Mouse (Mus musculus) kidney, postnatal 10 days (tissue): Measurements from ENCODE around the gene Rps3.
A peak's percentile ranks its signal among the peaks of the same experiment; 100 is the strongest.
"Not testable (repeated sequence)": the region's sequence is repeated elsewhere in the genome, so short reads cannot be mapped to it uniquely, and the experiment has no call there.

Experiments used
- DNase-seq: peaks from one replicate; pipeline ENCODE4 v3.0.0; 2021; ENCODE audit warnings: mixed read lengths

Gene Rps3

DNA sequence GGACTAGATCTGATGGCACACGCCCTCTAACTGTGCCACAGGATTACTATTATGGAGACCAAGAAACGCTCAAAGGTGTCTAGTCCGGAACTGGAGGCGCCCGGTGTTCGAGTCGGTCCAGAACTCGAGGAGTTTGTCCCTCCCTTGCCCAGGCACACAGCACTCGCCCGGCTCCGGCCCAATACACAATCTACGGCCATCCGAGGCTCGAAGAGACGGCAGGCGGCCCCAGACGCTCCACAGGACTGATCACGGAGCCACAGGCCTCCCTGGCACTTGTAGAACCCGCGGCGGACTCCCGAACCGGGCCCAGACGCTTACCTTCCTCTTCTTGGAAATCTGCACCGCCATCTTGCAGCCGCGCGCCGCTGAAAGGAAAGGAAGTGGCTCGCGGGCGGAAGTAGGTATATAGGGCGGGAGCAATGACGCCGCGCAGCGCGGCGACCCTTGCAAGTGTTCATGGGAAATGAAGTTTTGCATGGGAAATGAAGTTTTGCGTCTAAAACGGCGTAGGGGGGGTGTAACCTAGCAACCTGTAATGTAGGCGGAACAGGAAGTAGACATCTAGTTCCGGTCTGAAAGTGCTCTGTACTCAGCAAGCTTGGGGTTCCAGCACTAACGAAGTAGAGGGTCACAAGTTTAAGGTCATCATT, at the start of gene Rps3:
TSS of gene Rps3 (minus strand) at position 468 of the 653 bp plus-strand sequence.
- peak; percentile 96 for DNase-seq

DNA sequence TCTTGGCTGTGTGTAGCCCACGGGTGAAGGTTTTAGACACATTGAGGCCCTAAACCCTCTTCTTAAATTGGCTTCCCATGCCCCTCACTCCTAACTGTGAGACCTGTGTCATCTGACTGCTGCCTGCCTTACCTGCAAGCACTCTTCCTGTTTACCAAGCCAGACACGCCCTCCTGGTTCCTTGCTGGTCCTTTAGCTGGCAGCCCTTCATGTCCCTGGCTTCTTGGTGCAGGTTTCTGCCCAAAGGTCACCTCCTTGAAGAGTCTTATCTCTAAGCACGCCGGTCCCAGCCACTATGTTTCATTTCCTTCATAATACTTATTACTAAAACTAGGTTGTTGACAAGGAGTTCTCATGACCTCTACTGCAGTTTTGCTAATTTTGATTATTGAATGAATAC, 49.0 kb upstream of the Rps3 start:
- no peak for DNase-seq

DNA sequence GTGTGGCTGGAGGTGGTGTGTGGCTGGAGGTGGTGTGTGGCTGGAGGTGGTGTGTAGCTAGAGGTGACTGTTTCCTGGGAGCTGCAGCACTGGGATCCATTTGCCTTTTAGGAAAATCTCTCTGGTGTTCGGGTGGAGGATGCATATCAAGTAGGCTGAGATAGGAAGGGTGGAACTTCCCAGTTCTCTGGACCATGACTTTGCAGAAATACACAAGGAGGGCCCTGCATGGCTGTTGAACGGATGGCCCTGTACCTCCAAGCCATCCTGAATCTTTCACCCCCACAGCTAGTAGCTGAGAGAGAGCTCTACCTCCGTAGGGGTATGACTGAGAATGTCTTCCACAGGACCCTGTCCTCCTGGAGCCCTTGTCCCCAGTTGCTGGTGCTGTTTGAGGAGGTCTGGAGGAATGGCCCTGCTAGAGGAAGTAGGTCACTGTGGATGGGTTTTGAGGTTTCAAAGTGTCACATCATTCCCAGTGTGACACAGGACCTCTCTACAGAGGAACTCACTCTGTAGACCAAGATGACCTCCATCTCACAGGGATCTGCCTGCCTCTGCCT, 48.0 kb upstream of the Rps3 start:
- DNase-seq: no peak

DNA sequence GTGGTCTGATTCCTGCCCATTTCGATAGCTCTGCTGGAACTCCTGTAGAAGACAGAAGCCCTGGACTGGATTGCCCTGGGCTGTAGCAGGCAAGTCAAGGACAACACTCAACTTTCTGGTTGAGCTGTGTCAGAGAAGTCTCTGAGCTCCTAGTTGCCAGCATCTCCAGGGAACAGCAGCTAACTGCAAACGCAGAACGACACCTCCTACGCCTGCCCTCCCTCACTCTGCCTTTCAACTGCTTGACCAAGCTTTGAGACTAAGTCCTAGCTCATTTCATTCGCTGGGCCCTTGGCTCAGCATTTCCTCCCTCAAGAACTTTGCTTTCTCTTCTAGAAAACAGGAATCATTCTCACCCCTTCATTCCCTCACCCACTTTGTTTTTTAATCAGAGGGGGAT, 45.9 kb upstream of the Rps3 start:
- no peak for DNase-seq

DNA sequence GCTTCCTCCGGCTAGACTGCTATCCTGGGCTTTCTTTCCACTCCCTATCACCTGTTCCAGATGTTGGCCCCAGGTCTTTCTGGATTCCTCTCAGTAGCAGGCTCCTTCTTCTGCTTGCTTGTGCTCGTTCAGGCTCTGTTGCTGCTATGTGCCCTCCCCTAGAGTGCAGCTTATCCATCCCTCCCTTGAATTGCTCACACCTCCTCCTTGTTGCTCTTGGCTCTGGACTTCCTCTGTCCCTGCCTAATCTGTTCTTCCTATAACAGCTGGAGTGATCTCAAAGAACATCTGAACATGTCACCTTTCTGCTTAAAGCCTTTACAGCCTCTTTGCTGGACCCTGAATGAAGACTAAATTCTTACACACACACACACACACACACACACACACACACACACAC, 45.0 kb upstream of the Rps3 start:
- DNase-seq: no peak

DNA sequence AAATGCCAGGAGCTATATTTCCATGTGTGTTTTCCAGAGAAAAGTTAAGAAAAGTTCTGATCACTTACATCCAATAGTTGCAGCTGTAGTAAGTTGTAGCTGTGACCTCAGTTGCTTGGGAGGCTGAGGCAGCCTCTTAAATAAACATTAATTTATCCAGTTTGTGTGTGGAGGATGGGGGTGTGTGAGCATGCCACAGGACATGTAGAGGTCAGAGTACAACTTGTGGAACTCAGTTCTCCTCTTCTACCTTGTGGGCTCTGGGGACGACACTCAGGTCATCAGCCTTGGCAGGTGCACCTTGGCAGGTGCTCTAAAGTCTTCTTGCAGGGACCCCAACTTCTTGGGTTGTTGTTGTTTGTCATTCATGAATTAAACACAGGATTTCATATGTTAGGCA, 40.3 kb upstream of the Rps3 start:
- no peak for DNase-seq

DNA sequence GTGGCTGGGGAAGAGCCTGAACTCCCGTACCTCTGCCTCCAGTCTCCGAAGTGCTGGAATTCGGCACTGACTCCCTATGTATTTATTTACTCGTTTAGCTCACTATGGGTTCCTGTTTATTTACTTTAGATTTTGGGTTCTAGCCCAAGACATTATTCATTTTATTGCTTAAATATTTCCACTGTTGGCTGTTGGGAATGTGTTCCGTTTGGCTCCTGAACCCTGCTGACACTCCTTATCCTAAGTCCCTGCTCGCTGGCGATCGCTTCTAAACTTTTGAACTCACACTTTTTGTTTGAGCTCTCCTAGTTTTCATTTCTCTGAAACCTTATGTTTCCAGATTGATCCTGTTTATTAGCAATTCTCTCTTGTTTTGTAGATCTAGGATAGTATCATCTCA, 39.6 kb upstream of the Rps3 start:
- DNase-seq: no peak

DNA sequence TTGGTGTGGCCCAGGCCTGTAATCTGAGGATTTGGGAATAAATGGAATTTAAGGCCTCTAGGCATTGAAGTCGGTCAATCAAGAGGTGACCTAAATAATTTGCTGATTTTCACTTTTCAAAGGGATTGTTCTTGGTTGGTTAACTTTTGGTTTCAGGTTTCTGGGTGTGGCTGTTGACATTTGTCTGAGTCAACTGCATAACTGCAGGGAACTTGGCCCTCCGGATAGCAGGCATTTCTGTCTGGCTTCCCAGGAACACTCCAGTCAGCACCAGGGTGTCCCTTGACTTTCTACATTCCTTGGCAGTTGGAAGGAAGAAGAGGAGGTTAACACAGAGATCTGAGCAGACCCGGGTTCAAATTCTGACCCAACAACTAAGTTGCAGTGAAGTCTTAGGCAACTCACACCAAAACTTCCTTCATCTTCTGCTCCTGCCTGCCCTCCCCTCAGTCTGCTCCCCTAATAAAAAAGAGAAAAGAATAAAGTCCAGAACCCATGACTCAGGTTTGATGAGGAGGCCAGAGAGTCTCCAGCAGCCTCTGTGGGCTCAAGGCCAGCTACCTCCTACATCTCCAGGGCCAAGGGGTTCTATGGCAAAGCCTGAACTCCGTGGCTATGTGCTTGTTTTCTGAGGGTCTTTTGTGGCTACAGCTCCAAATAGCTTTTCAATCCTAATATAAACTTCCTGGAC, 35.6 kb upstream of the Rps3 start:
- no peak for DNase-seq

DNA sequence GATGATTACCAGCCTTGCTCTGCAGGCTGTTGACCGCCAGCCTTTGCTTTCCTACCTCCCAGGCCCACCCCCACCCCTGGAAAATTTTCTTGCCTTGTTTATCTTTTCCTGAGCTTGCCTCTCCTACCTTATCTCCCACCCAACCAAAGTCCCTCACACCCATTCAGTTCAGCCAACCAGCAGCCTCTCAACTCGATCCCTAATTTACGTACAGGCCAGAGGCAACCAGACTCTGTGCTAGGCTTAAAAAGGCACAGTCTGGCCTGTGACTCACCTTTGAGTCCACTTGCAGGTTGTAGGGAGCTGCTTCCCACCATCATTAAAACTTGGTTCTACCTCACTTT, 33.2 kb upstream of the Rps3 start:
- DNase-seq: no peak

DNA sequence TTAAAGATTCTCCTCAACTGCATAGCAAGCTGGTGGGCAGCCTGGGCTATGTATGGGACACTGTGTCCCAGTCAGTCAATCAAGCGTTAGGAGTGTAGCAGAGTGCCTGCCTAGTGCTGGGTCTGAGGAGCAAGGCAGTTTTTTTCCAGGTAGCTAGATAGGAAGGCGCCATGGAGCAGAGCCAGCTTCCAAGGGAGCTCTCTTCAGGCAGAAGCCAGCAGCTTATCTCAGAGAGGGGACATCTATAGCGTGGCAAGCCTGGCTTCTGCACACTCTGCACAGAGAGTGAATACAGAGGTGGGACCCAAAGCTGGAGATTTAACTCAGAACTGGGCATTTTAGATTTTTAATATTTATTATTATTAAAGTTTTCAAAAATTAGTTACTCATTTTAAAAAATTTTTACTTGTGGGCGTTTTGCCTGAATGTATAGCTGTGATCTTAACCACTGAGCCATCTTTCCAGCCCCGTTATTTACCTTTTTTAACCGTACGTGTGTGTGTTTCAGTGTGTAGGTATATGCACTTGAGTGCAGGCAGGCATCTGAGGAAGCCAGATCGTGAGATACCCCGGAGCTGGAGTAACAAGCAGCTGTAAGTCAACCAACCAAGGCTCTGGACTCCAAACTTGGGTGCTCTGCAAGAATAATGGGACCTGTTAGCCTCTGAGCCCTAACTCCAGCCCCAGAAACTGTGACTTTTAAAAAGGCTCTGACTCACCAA, 32.7 kb upstream of the Rps3 start:
- no peak for DNase-seq

DNA sequence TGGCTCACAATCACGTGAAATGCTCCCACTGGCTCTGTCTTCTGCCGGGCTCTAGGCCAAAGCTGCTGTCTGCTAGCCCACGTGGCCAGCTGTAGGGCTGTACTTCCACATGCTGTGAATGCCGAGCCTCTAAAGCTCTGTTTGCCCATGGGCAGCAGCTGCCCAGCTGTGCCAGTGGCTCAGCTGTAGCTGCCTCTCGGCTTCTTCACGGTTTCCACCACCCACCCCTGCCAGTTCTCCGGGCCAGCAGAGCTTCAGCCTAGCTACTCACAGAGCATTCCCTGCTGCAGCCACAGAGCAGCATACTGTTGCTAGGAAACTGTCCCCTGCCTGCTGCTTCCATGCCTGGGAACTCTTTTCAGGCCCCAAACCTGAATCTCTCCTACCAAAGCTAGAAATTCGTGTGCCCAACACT, 26.6 kb upstream of the Rps3 start:
- DNase-seq: peak; percentile 72

DNA sequence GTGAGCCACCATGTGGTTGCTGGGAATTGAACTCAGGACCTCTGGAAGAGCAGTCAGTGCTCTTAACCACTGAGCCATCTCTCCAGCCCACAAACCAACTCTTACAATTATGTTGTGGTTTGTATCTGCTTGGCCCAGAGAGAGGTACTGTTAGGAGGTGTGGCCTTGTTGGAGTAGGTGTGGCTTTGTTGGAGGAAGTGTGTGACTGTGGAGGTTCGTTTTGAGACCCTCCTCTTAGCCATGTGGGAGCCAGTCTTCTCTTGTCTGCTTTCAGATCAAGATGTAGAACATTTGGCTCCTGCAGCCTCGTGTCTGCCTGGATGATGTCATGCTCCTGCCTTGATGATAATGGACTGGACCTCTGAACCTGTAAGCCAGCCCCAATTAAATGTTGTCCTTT, 24.6 kb upstream of the Rps3 start:
- DNase-seq: not testable (repeated sequence)

DNA sequence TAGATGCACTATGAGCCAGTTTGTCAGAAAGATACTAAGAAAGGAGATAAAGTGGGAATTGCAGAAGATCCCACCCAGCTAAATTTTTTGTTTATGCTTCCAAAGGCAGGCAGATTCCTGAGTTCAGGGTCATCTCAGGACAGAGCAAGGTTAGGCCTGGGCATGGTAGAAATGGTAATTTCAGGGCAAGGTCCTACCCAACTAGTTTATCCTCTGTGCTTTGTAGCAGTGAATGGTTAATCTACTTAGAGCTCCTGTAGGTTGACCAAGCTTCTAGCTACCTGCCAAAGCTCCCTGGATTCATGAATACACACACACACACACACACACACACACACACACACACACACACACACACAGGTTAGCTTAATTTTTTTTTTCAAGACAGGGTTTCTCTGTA, 21.0 kb upstream of the Rps3 start:
- no peak for DNase-seq

DNA sequence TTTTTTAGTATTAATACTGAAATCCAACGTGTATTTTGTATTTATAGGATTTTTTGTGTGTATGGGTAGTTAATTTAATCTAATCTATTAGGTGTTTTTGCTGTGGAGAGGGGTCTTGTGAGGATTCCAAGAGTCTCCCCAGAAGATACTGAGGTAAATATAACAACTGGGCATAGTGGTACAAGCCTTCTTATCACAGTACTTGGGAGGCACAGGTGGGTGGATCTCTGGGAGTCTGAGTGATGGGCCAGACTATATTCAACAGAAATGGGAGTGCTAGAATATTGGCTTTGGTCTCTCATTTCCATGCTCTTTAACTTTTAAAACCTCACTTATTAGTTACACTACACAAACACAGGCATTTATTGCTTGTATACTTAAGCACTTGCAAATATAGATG, 17.6 kb upstream of the Rps3 start:
- DNase-seq: no peak

DNA sequence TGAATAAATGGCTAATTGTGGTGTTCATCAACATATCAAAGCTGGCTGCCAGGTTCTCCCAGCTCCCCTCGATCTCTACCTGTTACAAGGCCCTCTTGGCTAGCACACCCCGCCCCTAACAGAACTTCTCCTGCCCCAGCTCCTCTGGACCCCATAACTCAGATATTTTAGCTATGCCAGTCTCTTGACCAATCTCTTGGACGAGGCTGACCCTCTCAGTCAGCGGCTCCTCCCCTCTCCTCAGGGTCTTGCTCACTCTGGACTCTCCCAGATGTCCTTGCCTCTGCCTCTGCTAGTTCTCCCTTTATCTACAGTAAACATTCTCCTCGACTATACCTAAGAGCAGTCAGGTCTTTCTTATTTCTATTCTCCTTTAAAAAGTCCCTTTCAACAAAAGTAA, 17.1 kb upstream of the Rps3 start:
- no peak for DNase-seq

DNA sequence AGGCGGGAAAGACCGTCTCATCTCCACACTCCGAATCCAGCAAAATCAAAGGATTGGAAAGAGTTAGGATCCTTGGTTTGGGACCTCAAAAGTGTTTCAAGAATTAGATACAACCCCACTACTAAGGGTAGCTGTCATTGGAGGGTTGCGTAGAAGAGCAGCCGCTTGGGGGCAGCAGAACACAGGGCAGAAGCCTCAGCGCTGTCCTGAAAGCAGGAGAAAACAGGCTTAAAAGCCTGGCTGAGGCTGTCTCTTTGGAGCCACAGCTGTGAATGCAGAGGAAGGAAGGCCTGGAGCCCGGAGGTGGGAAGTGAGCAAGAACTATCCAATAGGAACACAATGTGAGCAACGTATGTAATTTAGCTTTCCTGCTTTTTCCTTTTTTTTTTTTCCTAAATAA, 16.7 kb upstream of the Rps3 start:
- DNase-seq: peak; percentile 93

DNA sequence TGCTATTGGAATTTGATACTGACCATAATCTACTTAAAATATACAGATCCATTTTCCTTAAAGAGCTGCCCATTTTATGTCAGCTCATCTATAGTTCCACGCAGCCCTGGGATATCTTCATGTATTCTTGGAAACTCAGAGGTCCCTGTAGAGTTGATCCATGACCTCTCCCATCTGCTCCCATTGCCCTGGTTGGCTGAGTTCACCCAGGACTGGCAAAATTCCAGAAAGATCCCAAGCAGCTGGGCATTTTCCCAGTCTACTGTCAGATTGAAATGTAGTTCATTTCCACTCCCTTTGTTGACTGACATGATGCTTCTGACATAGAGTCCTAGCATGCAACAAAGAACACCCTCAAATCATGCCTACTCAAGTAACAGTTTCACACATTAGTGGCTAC, 15.6 kb upstream of the Rps3 start:
- peak; percentile 28 for DNase-seq

DNA sequence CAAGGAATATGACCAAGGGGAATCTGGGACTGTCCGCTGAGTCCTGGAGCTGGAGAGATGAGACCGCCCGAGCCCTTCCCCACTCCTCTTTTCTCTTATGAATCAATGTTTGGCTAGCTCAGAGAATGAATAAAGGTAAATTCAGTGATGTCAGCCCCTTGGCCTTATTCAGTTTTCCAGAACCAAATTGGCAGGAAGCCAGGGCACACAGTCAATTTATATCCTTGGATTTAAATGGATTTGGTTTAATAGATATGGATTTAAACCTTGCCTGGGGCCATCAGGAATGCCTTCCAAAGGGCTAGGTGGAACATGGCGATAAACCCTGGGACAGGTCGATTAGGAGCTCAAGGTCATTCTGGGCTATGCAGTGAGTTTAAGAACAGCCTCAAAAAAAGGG, 6.2 kb upstream of the Rps3 start:
- DNase-seq: no peak

DNA sequence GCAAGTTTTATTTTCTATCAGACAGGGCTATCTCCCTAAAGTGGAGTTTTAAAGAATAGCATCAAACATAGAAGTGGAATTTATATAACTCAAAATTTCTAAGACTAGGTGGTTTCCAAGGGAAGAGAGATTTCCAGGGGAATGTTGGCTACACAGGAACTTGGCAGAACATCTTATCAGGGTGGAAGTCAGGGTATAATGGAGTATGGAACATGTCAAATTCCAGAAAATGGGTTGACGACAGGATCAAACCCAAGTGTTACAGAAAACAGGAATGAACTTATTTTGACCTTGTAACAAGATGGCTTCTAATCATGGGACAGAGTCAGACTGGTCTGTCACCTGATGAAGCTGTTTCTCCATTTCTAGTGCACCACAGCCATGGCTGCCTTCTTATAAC, 1.1 kb upstream of the Rps3 start:
- DNase-seq: no peak

DNA sequence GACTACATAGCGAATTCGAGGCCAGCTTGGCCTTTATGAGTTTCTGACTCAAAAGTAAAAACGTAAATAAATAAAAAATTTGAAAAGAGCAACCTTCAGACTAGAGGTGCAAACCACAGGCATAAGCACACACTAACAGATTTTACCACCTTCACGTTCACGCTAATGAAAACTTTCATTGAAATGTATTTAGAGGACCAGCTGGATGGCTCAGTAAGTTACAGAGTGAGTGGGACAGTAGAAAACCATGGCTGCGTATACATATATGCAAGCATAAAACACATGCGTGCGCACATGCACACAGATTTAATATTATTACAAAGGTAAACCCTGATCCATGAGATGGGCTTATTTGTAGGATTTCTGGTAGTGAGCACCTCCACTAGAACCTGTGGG, 384 bp upstream of the Rps3 start:
- DNase-seq: no peak

DNA sequence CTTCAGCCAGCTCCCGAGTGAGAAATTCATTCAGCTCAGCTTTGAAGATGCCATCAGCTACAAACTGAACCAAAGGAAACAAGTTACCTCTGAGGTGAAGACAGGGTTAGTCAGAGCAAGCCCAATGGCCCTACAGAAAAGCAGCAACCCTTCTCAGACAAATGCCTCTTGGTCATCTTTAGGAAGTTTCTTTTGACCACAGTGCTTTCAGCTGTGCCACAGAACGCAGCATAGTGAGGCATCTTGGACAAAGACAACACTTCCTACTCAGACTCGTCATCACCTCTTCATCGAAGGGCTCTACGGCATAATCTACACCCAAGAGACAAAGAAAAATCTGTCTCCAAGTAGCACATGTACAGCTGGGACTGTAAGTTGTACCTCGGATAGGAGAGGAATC, 901 bp downstream of the Rps3 start:
- no peak for DNase-seq

DNA sequence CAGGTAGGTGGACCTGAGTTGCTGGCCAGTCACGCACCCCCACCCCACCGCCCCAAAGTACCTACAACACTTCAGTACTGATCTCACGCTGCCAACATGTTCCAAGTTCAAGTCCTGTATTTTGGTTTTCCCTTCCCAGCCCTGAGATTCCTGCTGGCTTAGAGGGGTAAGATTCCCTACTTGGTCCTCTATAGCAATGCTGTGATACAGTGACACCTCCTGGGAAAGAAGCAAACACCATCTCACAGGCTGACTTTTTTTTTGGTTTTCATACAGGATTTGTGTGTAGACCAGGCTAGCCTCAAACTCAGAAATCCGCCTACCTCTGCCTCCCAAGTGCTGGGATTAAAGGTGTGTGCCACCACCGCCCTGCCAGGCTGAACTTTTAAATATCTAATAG, 6.3 kb downstream of the Rps3 start:
- no peak for DNase-seq

DNA sequence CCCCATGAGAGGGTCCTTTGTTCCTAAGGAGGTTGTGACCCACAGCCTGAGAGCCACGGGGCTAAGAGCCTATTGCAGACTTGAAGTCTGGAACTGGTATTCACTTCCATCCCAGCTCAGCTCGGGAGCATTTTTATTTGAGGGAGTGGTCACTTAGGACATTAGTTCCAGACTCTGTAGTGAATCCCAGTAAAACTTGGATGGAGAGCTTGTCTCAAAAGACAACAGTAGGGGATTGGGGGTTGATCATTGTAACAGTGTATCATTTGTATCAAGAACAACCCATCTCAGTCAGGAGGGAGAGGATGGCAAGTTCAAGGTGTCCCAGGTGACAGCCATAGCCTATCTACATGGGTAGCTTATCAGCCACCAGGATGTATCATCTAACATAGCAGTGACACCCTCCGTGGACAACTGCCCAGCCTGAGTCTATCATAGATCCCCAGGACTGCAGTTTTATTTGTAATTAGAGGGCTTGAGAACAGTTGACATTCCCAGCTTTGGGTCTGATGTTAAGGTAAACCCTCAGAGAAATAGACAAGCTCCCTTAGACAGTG, 6.9 kb downstream of the Rps3 start:
- DNase-seq: no peak

DNA sequence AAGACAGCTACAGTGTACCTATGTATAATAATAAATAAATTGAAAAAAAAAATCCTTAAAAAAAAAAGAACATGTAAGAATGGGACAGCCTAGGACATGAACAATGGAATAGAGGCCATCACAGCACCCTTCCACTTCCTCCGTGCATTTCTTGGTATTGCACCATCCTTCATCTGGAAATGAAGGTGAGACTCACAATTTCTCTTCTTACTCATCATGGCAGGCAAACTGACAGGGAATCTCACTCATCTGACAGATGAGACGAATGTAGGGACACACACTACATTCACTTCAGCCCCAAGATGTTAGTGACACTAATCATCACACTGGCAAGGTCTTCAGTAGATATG, 8.0 kb downstream of the Rps3 start:
- DNase-seq: no peak
